Mouse (Mus musculus) gastrocnemius, adult 18-20 months (tissue): ENCODE measurements at regions not wholly inside any gene's neighbourhood (a gene's known extent, or its start where the extent isn't known, plus 50 kb on each side); places are given as distances from the start of the nearest gene placed in this dataset.

Experiments used
- DNase-seq: peaks from one replicate; pipeline ENCODE4 v3.0.0; 2021; ENCODE audit warnings: low spot score

- no peak for DNase-seq
Observed at GRCm38 (mm10) chr2:160583506-160583905, 62.2 kb upstream of the Top1 start.

GRCm38 (mm10) chr2:160584568-160584967 is 61.1 kb upstream of the Top1 start:
- DNase-seq, result no peak

- DNase-seq, result no peak
Observed at GRCm38 (mm10) chr2:160587015-160587835, 58.5 kb upstream of the Top1 start.

GRCm38 (mm10) chr2:160588401-160588800 is 57.3 kb upstream of the Top1 start:
- DNase-seq, result no peak

- DNase-seq, result no peak
Observed at GRCm38 (mm10) chr2:160590209-160590910, 55.3 kb upstream of the Top1 start.

GRCm38 (mm10) chr2:160591446-160592180 is 54.1 kb upstream of the Top1 start:
- DNase-seq, result no peak

GRCm38 (mm10) chr2:160593035-160593434 is 52.7 kb upstream of the Top1 start:
- DNase-seq, result peak; percentile 71
